Comparison of ENCODE assay signal across 1 mouse cellular context in genomic region chr2:29672746-29673536, GRCm38 (mm10).
TF ChIP-seq lines count a peak whose summit lies in the region.

No protein-coding gene starts in this region.

TF ChIP-seq in CH12.LX, 34 proteins besides CTCF, POLR2A, EP300 and RAD21 (continued from another document):
- TF ChIP-seq RCOR1 (conservative IDR thresholded peaks at IDR 0.05; ENCODE audit: low read depth, low read length) (0 out of 2 replicates have a peak, but pooled peaks have one; percentile 38), SIN3A (IDR thresholded peaks at IDR 0.05; ENCODE audit: low read length) (peak; percentile 24; the same call in 1 of the 2 replicates), ZMIZ1 (IDR thresholded peaks at IDR 0.05; ENCODE audit: low read depth, low read length) (peak; percentile 26; the same call in 1 of the 2 replicates), MAX (IDR thresholded peaks at IDR 0.05; ENCODE audit: low read length) (peak; percentile 61; the same call in 1 of the 2 replicates)
TF ChIP-seq in CH12.LX: peak in this region for 17.
